Comparison of ENCODE assay signal across 9 mouse cellular contexts in the genomic region with DNA sequence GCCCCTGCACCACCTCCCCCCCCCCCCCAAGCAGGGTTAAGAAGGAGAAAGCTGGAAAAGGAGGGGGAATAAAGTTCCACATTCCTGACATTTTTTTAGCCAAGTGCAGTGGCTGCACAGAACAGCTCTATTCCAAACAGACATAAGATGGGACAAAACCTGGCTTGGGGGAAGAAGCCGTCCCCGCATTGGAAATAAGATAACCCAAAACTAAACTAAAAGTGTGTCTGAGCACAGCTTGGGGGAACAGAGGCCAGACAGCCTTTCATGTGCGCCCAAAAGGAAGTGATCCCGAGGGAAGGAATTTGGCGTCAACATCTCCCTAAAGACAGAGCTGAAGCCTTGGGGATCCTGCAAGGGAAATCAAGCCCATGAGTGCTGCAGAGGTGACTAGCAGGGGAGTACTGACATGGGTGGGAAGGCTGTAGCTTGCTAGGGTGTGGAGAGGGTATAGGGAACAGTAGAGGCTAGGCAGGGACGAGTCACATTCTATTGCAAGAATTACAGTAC. TPM values are rescaled to one million over a fixed set of nuclear protein-coding genes. Genes with fewer than 3 reads are reported as not detected.
DNase-seq lines count a peak whose midpoint lies in the region; ATAC-seq and TF ChIP-seq lines count a peak whose summit lies in the region.
"Had no signal": no experiment of that assay in that cellular context is flagged by ENCODE, and none has a peak within 500 bp of the region (broad histone marks: within the 10 kb centered on the region; RNA-seq: fewer than 3 reads in every experiment).

No protein-coding gene starts in this region.

- no peak overlapping the region for H3K4me2 ChIP-seq in hindbrain, postnatal 0 days (ENCODE audit: low read depth, low read length)
- peak overlapping the region; percentile 78 for H3K4me2 ChIP-seq in embryonic facial prominence, embryonic 13.5 days
- peak overlapping the region; percentile 76 for H3K4me2 ChIP-seq in intestine, embryonic 16.5 days (ENCODE audit: low read depth, low read length)

- TF ChIP-seq POLR2A in thymus, adult 2 months (IDR thresholded peaks at IDR 0.05; ENCODE audit: control insufficient read depth, extremely low read depth, insufficient read depth, low read length, poor library complexity) = no peak
- TF ChIP-seq POLR2A in cerebellum, adult 2 months (IDR thresholded peaks at IDR 0.05; ENCODE audit: borderline replicate concordance, insufficient read depth, low read length) = no peak

- H3K4me1 ChIP-seq in hindbrain, embryonic 10.5 days (replicated peaks) = peaks cover 63% of the 10 kb centered on the region
- peaks cover 9% of the 10 kb centered on the region; the same call in 1 of the 2 replicates for H3K4me1 ChIP-seq in hindbrain, postnatal 0 days (ENCODE audit: insufficient read depth, low read length)
- H3K4me1 ChIP-seq in embryonic facial prominence, embryonic 13.5 days = peaks cover 55% of the 10 kb centered on the region
- peaks cover 55% of the 10 kb centered on the region for H3K4me1 ChIP-seq in intestine, embryonic 16.5 days (ENCODE audit: control insufficient read depth, insufficient read depth, low read length)
- peaks cover 22% of the 10 kb centered on the region for H3K4me1 ChIP-seq in thymus, adult 2 months (replicated peaks; ENCODE audit: control insufficient read depth, insufficient read depth, low read length)
- H3K4me1 ChIP-seq in cerebellum, adult 2 months (ENCODE audit: control insufficient read depth, insufficient read depth, low read length) = no peaks in the 10 kb centered on the region

- WGBS in hindbrain, embryonic 10.5 days = 14% methylated on average over 6 of the region's 6 CpGs
- 24% methylated on average over 6 of the region's 6 CpGs for WGBS in hindbrain, postnatal 0 days
- 3% methylated on average over 6 of the region's 6 CpGs for WGBS in embryonic facial prominence, embryonic 13.5 days
- 19% methylated on average over 6 of the region's 6 CpGs for WGBS in intestine, embryonic 16.5 days
- 92% methylated on average over 6 of the region's 6 CpGs for WGBS in thymus, adult 2 months
- 47% methylated on average over 6 of the region's 6 CpGs for WGBS in cerebellum, adult 2 months

- H3K36me3 ChIP-seq in hindbrain, embryonic 10.5 days = no peaks in the 10 kb centered on the region
- no peaks in the 10 kb centered on the region for H3K36me3 ChIP-seq in hindbrain, postnatal 0 days (ENCODE audit: insufficient read depth, low read length)
- 0 out of 2 replicates have a peak, but pooled peaks cover 12% of the 10 kb centered on the region for H3K36me3 ChIP-seq in embryonic facial prominence, embryonic 13.5 days
- no peaks in the 10 kb centered on the region for H3K36me3 ChIP-seq in intestine, embryonic 16.5 days (ENCODE audit: control insufficient read depth, insufficient read depth, low read length)
- no peaks in the 10 kb centered on the region for H3K36me3 ChIP-seq in thymus, adult 2 months (ENCODE audit: control insufficient read depth, insufficient read depth, low read length)

- peak overlapping the region; percentile 77 for H3K27ac ChIP-seq in hindbrain, embryonic 10.5 days
- H3K27ac ChIP-seq in hindbrain, postnatal 0 days = no peak overlapping the region
- H3K27ac ChIP-seq in embryonic facial prominence, embryonic 13.5 days = peak overlapping the region; percentile 88
- H3K27ac ChIP-seq in intestine, embryonic 16.5 days (ENCODE audit: low read length) = peak overlapping the region; percentile 84
- H3K27ac ChIP-seq in thymus, adult 2 months (ENCODE audit: control insufficient read depth, insufficient read depth, low read length) = no peak overlapping the region
- H3K27ac ChIP-seq in cerebellum, adult 2 months (ENCODE audit: insufficient read depth, low read length) = no peak overlapping the region

- no peak for ATAC-seq in hindbrain, postnatal 0 days
- no peak for ATAC-seq in embryonic facial prominence, embryonic 13.5 days (ENCODE audit: insufficient number of reproducible peaks, insufficient read depth, low FRiP score, low TSS enrichment, low read depth)
- ATAC-seq in intestine, embryonic 16.5 days = no peak

- no peaks in the 10 kb centered on the region for H3K27me3 ChIP-seq in hindbrain, embryonic 10.5 days (ENCODE audit: insufficient read depth, poor library complexity, severe bottlenecking)
- no peaks in the 10 kb centered on the region for H3K27me3 ChIP-seq in hindbrain, postnatal 0 days (ENCODE audit: insufficient read depth, low read length)
- H3K27me3 ChIP-seq in embryonic facial prominence, embryonic 13.5 days = no peaks in the 10 kb centered on the region
- H3K27me3 ChIP-seq in intestine, embryonic 16.5 days (replicated peaks; ENCODE audit: control insufficient read depth, insufficient read depth, low read length) = no peaks in the 10 kb centered on the region
- H3K27me3 ChIP-seq in thymus, adult 2 months (ENCODE audit: control insufficient read depth, insufficient read depth, low read length) = no peaks in the 10 kb centered on the region
- no peaks in the 10 kb centered on the region for H3K27me3 ChIP-seq in cerebellum, adult 2 months (ENCODE audit: control insufficient read depth, insufficient read depth, low read length)

- no peak for TF ChIP-seq CTCF in hindbrain, postnatal 0 days (IDR thresholded peaks at IDR 0.05; ENCODE audit: low read depth)
- TF ChIP-seq CTCF in thymus, adult 2 months (IDR thresholded peaks at IDR 0.05; ENCODE audit: borderline replicate concordance, control insufficient read depth, extremely low read depth, insufficient read depth, low read length, poor library complexity) = no peak
- TF ChIP-seq CTCF in cerebellum, adult 2 months (IDR thresholded peaks at IDR 0.05; ENCODE audit: borderline replicate concordance, insufficient read depth, low read depth, low read length) = no peak

- no peak for DNase-seq in hindbrain, embryonic 10.5 days (ENCODE audit: low spot score)
- DNase-seq in hindbrain, postnatal 0 days (ENCODE audit: low spot score) = no peak
- DNase-seq in neural tube, embryonic 10.5 days (ENCODE audit: extremely low spot score, low spot score) = peak; percentile 23
- no peak for DNase-seq in thymus, adult 2 months
- DNase-seq in cerebellum, adult 2 months = no peak
- no peak for DNase-seq in spleen, postnatal 36 days (ENCODE audit: low spot score in 2 of 2)
- DNase-seq: cerebellum, adult 18-20 months had no signal

- H3K4me3 ChIP-seq in hindbrain, embryonic 10.5 days = peak overlapping the region; percentile 30
- no peak overlapping the region for H3K4me3 ChIP-seq in hindbrain, postnatal 0 days (ENCODE audit: low read length)
- H3K4me3 ChIP-seq in embryonic facial prominence, embryonic 13.5 days = peak overlapping the region; percentile 74
- peak overlapping the region; percentile 29 for H3K4me3 ChIP-seq in intestine, embryonic 16.5 days (ENCODE audit: low read length)
- no peak overlapping the region for H3K4me3 ChIP-seq in thymus, adult 2 months (ENCODE audit: control insufficient read depth, insufficient read depth, low read length)
- H3K4me3 ChIP-seq in cerebellum, adult 2 months (replicated peaks; ENCODE audit: insufficient read depth, low read depth, low read length) = no peak overlapping the region

- H3K9me3 ChIP-seq in hindbrain, embryonic 10.5 days = no peaks in the 10 kb centered on the region
- no peaks in the 10 kb centered on the region for H3K9me3 ChIP-seq in hindbrain, postnatal 0 days (ENCODE audit: low read length)
- H3K9me3 ChIP-seq in embryonic facial prominence, embryonic 13.5 days = no peaks in the 10 kb centered on the region
- no peaks in the 10 kb centered on the region for H3K9me3 ChIP-seq in intestine, embryonic 16.5 days (ENCODE audit: control insufficient read depth, low read length)

- H3K9ac ChIP-seq in hindbrain, postnatal 0 days (replicated peaks; ENCODE audit: low read length) = no peak overlapping the region
- peak overlapping the region; percentile 59; the same call in 1 of the 2 replicates for H3K9ac ChIP-seq in embryonic facial prominence, embryonic 13.5 days
- peak overlapping the region; percentile 49 for H3K9ac ChIP-seq in intestine, embryonic 16.5 days (ENCODE audit: low read depth, low read length)

RNA-seq across cellular contexts. Expression of gene Tram2, which starts 3.0 kb away (rescaled TPM):
- polyA plus RNA-seq in hindbrain, embryonic 10.5 days (2016; fragmentation: Nextera tagmentation; extraction: Ambion mirVana) = 5.0 and 6.3 TPM in 2 replicates
- 1.5 and 1.6 TPM in 2 replicates for total RNA-seq in hindbrain, postnatal 0 days (2014; rRNA removed)
- 1.7 and 1.9 TPM in 2 replicates for polyA plus RNA-seq in hindbrain, postnatal 0 days (2015; fragmentation: Nextera tagmentation; extraction: Ambion mirVana)
- polyA plus RNA-seq in embryonic facial prominence, embryonic 13.5 days (2015; fragmentation: Nextera tagmentation; extraction: Ambion mirVana) = 9.1 and 11.2 TPM in 2 replicates
- polyA plus RNA-seq in intestine, embryonic 16.5 days (2015; fragmentation: Nextera tagmentation; extraction: Ambion mirVana) = 5.3 and 6.3 TPM in 2 replicates
- 9.2 and 10.2 TPM in 2 replicates for polyA plus RNA-seq in thymus, adult 2 months (2012; rRNA removed)
- 0.93 and 1.0 TPM in 2 replicates for polyA plus RNA-seq in cerebellum, adult 2 months (2012; rRNA removed)

Comparison
In these comparisons a context has a peak if more than half of its experiments do, and no peak if none do; other contexts are left out.
1. H3K27ac ChIP-seq: peak in hindbrain, embryonic 10.5 days (single experiment), embryonic facial prominence, embryonic 13.5 days (single experiment) and intestine, embryonic 16.5 days (single experiment); none in hindbrain, postnatal 0 days (single experiment), thymus, adult 2 months (single experiment) and cerebellum, adult 2 months (single experiment).
2. H3K4me3 ChIP-seq: peak in hindbrain, embryonic 10.5 days (single experiment), embryonic facial prominence, embryonic 13.5 days (single experiment) and intestine, embryonic 16.5 days (single experiment); none in hindbrain, postnatal 0 days (single experiment), thymus, adult 2 months (single experiment) and cerebellum, adult 2 months (single experiment).